Mouse (Mus musculus): ENCODE data around the gene Kmt2e.

DNA sequence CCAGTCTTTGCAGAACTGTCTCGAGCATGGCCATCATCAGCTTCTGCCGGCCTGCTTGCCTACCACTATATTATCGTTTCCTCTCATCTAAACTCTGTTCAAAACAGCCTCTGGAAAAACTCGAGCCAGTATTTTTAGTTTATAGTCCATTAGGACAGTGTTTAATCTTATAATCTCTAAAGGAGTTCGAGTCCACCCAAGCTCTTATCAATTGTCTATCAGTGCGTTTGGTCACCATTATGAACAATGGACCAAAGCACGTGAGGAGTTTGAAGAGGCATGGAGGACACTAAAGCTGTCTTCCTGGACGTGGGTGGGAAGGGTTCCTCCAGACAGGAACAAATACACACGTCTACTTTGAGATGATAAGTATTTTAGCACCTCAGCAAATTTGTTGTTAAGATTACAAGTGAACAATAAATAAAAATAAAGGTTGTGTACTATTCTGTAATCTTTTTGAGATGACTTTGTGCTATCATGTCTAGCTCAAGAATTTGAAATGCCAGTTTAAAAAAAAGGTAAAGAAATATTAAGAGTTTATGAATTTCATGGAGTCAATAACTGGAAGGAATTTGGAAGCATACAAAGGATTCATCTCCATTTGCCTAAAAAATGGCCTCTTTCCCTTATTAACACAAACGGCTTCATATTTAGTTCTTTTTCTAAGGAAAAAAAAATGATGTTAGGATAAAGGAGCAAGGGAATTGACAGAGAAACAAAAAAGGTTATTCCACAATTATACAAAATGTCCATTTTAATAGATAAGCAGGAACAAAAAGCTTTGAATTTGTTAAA, 3.0 kb upstream of the Kmt2e start:
- TF ChIP-seq CTCF (IDR thresholded peaks at IDR 0.05; ENCODE audit: low read depth, low read length) (no peak), GATA2 (IDR thresholded peaks at IDR 0.05; ENCODE audit: borderline replicate concordance, low read depth, low read length) (no peak), GATA1 (IDR thresholded peaks at IDR 0.05; ENCODE audit: borderline replicate concordance, low read length) (no peak)
